Mouse (Mus musculus) kidney, adult 2 months (tissue): Measurements from ENCODE around the gene Spocd1.

Source experiments
- CTCF ChIP-seq: fragments of 200-500 bp; conservative IDR thresholded peaks from 2 replicates; pipeline ENCODE4 v1.5.1; 2011; ENCODE audit warnings: low read depth, mild to moderate bottlenecking, control low read depth, low read length, moderate library complexity, mixed read lengths; ENCODE audit not compliant: insufficient read depth, insufficient read length
- POLR2A ChIP-seq: fragments of 200-500 bp; IDR thresholded peaks from one replicate; pipeline ENCODE4 v1.6.1; 2011; ENCODE audit warnings: low read depth, low read length, control low read depth

- no peak for TF ChIP-seq CTCF
- TF ChIP-seq POLR2A = no peak
Measured at GRCm38 (mm10) chr4:129906016-129906415, 23.0 kb upstream of the Spocd1 start.
